In the genomic region with DNA sequence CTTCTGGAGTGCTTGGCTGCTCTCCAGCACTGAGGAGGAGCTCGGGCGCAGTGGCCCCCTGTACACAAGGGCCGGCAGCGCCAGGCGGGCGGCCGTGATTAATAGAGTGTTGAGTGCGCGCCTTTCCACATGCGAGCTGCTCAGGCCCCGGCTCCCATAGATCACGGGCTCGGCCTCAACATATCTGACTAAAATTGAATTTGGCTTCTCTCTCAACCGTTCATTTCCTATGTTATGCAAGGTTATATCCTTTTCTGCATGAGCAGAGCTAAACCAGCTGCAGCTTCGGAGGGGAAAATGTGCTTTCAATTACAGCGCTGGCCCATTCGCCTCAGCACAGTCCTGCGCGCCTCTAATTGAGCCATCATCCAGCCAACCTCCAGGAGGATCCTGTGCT, we compare ENCODE assay signal across 8 mouse cellular contexts.
DNase-seq lines count a peak whose midpoint lies in the region; ATAC-seq and TF ChIP-seq lines count a peak whose summit lies in the region.

No protein-coding gene starts in this region.

- no peak for ATAC-seq in liver, embryonic 12.5 days
- ATAC-seq in common myeloid progenitor, adult 5-6 weeks (replicated peaks; ENCODE audit: low read depth, poor library complexity, severe bottlenecking), result peak; percentile 55
- peak; percentile 62; the same call in 1 of the 2 replicates for ATAC-seq in hindbrain, postnatal 0 days
- ATAC-seq in liver, postnatal 0 days, result no peak

- H3K4me1 ChIP-seq in liver, embryonic 12.5 days, result peaks cover 3% of the 10 kb centered on the region; the same call in 1 of the 2 replicates
- H3K4me1 ChIP-seq in hindbrain, postnatal 0 days (ENCODE audit: insufficient read depth, low read length), result peaks cover 10% of the 10 kb centered on the region; the same call in 1 of the 2 replicates
- H3K4me1 ChIP-seq in liver, postnatal 0 days (ENCODE audit: insufficient read depth), result peaks cover 5% of the 10 kb centered on the region; the same call in 1 of the 2 replicates

- no peak overlapping the region for H3K4me2 ChIP-seq in liver, embryonic 12.5 days
- H3K4me2 ChIP-seq in hindbrain, postnatal 0 days (ENCODE audit: low read depth, low read length), result peak overlapping the region; percentile 47
- no peak overlapping the region for H3K4me2 ChIP-seq in liver, postnatal 0 days (ENCODE audit: low read depth, low read length)

- no peaks in the 10 kb centered on the region for H3K27me3 ChIP-seq in liver, embryonic 12.5 days (replicated peaks)
- H3K27me3 ChIP-seq in hindbrain, postnatal 0 days (ENCODE audit: insufficient read depth, low read length), result no peaks in the 10 kb centered on the region
- H3K27me3 ChIP-seq in liver, postnatal 0 days (ENCODE audit: insufficient read depth, low read length), result no peaks in the 10 kb centered on the region

- no peak overlapping the region for H3K27ac ChIP-seq in liver, embryonic 12.5 days
- H3K27ac ChIP-seq in hindbrain, postnatal 0 days, result no peak overlapping the region
- peak overlapping the region; percentile 49; the same call in 1 of the 2 replicates for H3K27ac ChIP-seq in liver, postnatal 0 days (ENCODE audit: low read depth)

- H3K36me3 ChIP-seq in liver, embryonic 12.5 days, result peaks cover 21% of the 10 kb centered on the region
- H3K36me3 ChIP-seq in hindbrain, postnatal 0 days (ENCODE audit: insufficient read depth, low read length), result no peaks in the 10 kb centered on the region
- no peaks in the 10 kb centered on the region for H3K36me3 ChIP-seq in liver, postnatal 0 days (replicated peaks; ENCODE audit: insufficient read depth, low read length)

- no peaks in the 10 kb centered on the region for H3K9me3 ChIP-seq in liver, embryonic 12.5 days (replicated peaks)
- no peaks in the 10 kb centered on the region for H3K9me3 ChIP-seq in hindbrain, postnatal 0 days (ENCODE audit: low read length)
- no peaks in the 10 kb centered on the region for H3K9me3 ChIP-seq in liver, postnatal 0 days (ENCODE audit: low read length)

- no peak overlapping the region for H3K4me3 ChIP-seq in liver, embryonic 12.5 days
- peak overlapping the region; percentile 15; the same call in 1 of the 2 replicates for H3K4me3 ChIP-seq in hindbrain, postnatal 0 days (ENCODE audit: low read length)
- no peak overlapping the region for H3K4me3 ChIP-seq in liver, postnatal 0 days (ENCODE audit: low read depth, low read length)

- WGBS in liver, embryonic 12.5 days (ENCODE audit: insufficient replicate concordance), result 81% methylated on average over 19 of the region's 19 CpGs
- 16% methylated on average over 19 of the region's 19 CpGs for WGBS in hindbrain, postnatal 0 days
- 51% methylated on average over 19 of the region's 19 CpGs for WGBS in liver, postnatal 0 days (ENCODE audit: insufficient replicate concordance)

- TF ChIP-seq EP300 in liver, postnatal 0 days (IDR thresholded peaks at IDR 0.05; ENCODE audit: low read depth), result no peak

- no peak for TF ChIP-seq CTCF in hindbrain, postnatal 0 days (IDR thresholded peaks at IDR 0.05; ENCODE audit: low read depth)
- no peak for TF ChIP-seq CTCF in liver, postnatal 0 days (IDR thresholded peaks at IDR 0.05; ENCODE audit: low read depth)

- DNase-seq in liver, result peak; percentile 63
- peak; percentile 47 to 78 for DNase-seq in gastrocnemius, postnatal 4 days (ENCODE audit: low spot score in 2 of 2)
- DNase-seq in hindbrain, postnatal 0 days (ENCODE audit: low spot score), result peak; percentile 79
- no peak for DNase-seq in liver, postnatal 0 days
- peak; percentile 39 for DNase-seq in ovary, postnatal 14 days (ENCODE audit: low spot score)
- DNase-seq in layer of hippocampus, postnatal 36 days, result no peak

- H3K9ac ChIP-seq in liver, embryonic 12.5 days, result no peak overlapping the region
- H3K9ac ChIP-seq in hindbrain, postnatal 0 days (replicated peaks; ENCODE audit: low read length), result no peak overlapping the region
- no peak overlapping the region for H3K9ac ChIP-seq in liver, postnatal 0 days (replicated peaks)

Comparison
In these comparisons a context has a peak if more than half of its experiments do, and no peak if none do; other contexts are left out.
1. DNase-seq: peak in liver (single experiment), gastrocnemius, postnatal 4 days (2 of 2), hindbrain, postnatal 0 days (single experiment) and ovary, postnatal 14 days (single experiment); none in liver, postnatal 0 days (single experiment) and layer of hippocampus, postnatal 36 days (0 of 2).
2. ATAC-seq: peak in common myeloid progenitor, adult 5-6 weeks (single experiment) and hindbrain, postnatal 0 days (single experiment); none in liver, embryonic 12.5 days (single experiment) and liver, postnatal 0 days (single experiment).